Mouse (Mus musculus) heart, embryonic 10.5 days (tissue): ENCODE measurements at regions not wholly inside any gene's neighbourhood (a gene's known extent, or its start where the extent isn't known, plus 50 kb on each side); places are given as distances from the start of the nearest gene placed in this dataset.

ENCODE experiments used
- DNase-seq: peaks from one replicate; pipeline ENCODE4 v3.0.0-alpha.2; 2017; ENCODE audit warnings: low spot score
- H3K27ac ChIP-seq: fragments of 300-500 bp; sonication (generic); 2 replicates; pipeline ENCODE4 v1.5.1; 2016; ENCODE audit warnings: mild to moderate bottlenecking
- H3K27me3 ChIP-seq: fragments of 300-500 bp; sonication (generic); 2 replicates; pipeline ENCODE4 v1.6.1; 2016; ENCODE audit warnings: mild to moderate bottlenecking; ENCODE audit not compliant: poor library complexity, insufficient read depth, severe bottlenecking
- H3K36me3 ChIP-seq: fragments of 300-500 bp; sonication (generic); 2 replicates; pipeline ENCODE4 v1.6.1; 2016; ENCODE audit warnings: mild to moderate bottlenecking, moderate library complexity
- H3K4me1 ChIP-seq: fragments of 300-500 bp; sonication (generic); 2 replicates; pipeline ENCODE4 v1.6.1; 2016; ENCODE audit warnings: mild to moderate bottlenecking
- H3K4me3 ChIP-seq: fragments of 300-500 bp; sonication (generic); 2 replicates; pipeline ENCODE4 v1.5.1; 2016; ENCODE audit warnings: mild to moderate bottlenecking, moderate library complexity
- H3K9me3 ChIP-seq: fragments of 300-500 bp; sonication (generic); 2 replicates; pipeline ENCODE4 v1.6.1; 2016; ENCODE audit warnings: mild to moderate bottlenecking, moderate library complexity
- WGBS: fragments of 180-500 bp; shearing (Covaris S2); methylation state at CpG from one replicate; pipeline ENCODE4 v1.1.7; 2016; 5-methylcytosine and 5-hydroxymethylcytosine counted together

- Histone ChIP-seq H3K4me1 (no peaks in the 10 kb centered on the region), H3K9me3 (no peaks in the 10 kb centered on the region), H3K4me3 (no peak overlapping the region), H3K27me3 (no peaks in the 10 kb centered on the region), H3K27ac (no peak overlapping the region), H3K36me3 (no peaks in the 10 kb centered on the region)
- no peak for DNase-seq
- 58% methylated on average over 2 of the region's 2 CpGs for WGBS
Measured at GRCm38 (mm10) chr1:176349909-176350495, 74.9 kb upstream of the Pld5 start.

- no peak overlapping the region for H3K4me3 ChIP-seq
- DNase-seq: no peak
- H3K27me3 ChIP-seq: no peaks in the 10 kb centered on the region
- H3K27ac ChIP-seq: no peak overlapping the region
- no peaks in the 10 kb centered on the region for H3K9me3 ChIP-seq
- no peaks in the 10 kb centered on the region for H3K4me1 ChIP-seq
- H3K36me3 ChIP-seq: no peaks in the 10 kb centered on the region
- 75% methylated on average over 3 of the region's 3 CpGs for WGBS
Measured at GRCm38 (mm10) chr1:176348129-176348528, 73.0 kb upstream of the Pld5 start.

GRCm38 (mm10) chr1:176331344-176331743 is 56.2 kb upstream of the Pld5 start:
- Histone ChIP-seq H3K27ac (no peak overlapping the region), H3K4me1 (no peaks in the 10 kb centered on the region), H3K4me3 (no peak overlapping the region), H3K36me3 (no peaks in the 10 kb centered on the region), H3K27me3 (no peaks in the 10 kb centered on the region), H3K9me3 (no peaks in the 10 kb centered on the region)
- no peak for DNase-seq
- WGBS: 61% methylated on average over 3 of the region's 3 CpGs
